Mouse (Mus musculus) midbrain, postnatal 0 days (tissue): ENCODE measurements at regions not wholly inside any gene's neighbourhood (a gene's known extent, or its start where the extent isn't known, plus 50 kb on each side); places are given as distances from the start of the nearest gene placed in this dataset.

Experiments used
- ATAC-seq: fragments of 200-750 bp; cut with Nextera tagmentation; 2 replicates; pipeline ENCODE4 v1.8.0; 2017; ENCODE audit warnings: moderate number of reproducible peaks, mild to moderate bottlenecking, moderate TSS enrichment, moderate library complexity; ENCODE audit not compliant: low FRiP score
- DNase-seq: peaks from one replicate; pipeline ENCODE4 v3.0.0-alpha.2; 2015; ENCODE audit warnings: low spot score
- H3K27ac ChIP-seq: fragments of 300-500 bp; sonication (generic); 2 replicates; pipeline ENCODE4 v1.5.1; 2014; ENCODE audit warnings: low read depth, mild to moderate bottlenecking, low read length, mixed read lengths
- H3K27me3 ChIP-seq: fragments of 300-500 bp; sonication (generic); 2 replicates; pipeline ENCODE4 v1.6.1; 2014; ENCODE audit warnings: low read length, control low read depth, mixed read lengths; ENCODE audit not compliant: insufficient read depth
- H3K36me3 ChIP-seq: fragments of 300-500 bp; sonication (generic); 2 replicates; pipeline ENCODE4 v1.6.1; 2014; ENCODE audit warnings: low read length, control low read depth, mixed read lengths; ENCODE audit not compliant: insufficient read depth
- H3K4me1 ChIP-seq: fragments of 300-500 bp; sonication (generic); 2 replicates; pipeline ENCODE4 v1.6.1; 2014; ENCODE audit warnings: mild to moderate bottlenecking, control low read depth, antibody characterized with exemption, low read length, mixed read lengths; ENCODE audit not compliant: insufficient read depth
- H3K4me2 ChIP-seq: fragments of 300-500 bp; sonication (generic); 2 replicates; pipeline ENCODE4 v1.6.1; 2014; ENCODE audit warnings: low read depth, mild to moderate bottlenecking, low read length, mixed read lengths; ENCODE audit not compliant: poor library complexity, severe bottlenecking
- H3K4me3 ChIP-seq: fragments of 300-500 bp; sonication (generic); 2 replicates; pipeline ENCODE4 v1.5.1; 2014; ENCODE audit warnings: low read depth, mild to moderate bottlenecking, low read length, moderate library complexity
- H3K9ac ChIP-seq: fragments of 300-500 bp; sonication (generic); replicated peaks from 2 replicates; pipeline ENCODE4 v1.6.1; 2014; ENCODE audit warnings: mild to moderate bottlenecking, low read length, moderate library complexity, mixed read lengths; ENCODE audit not compliant: poor library complexity, severe bottlenecking
- H3K9me3 ChIP-seq: fragments of 300-500 bp; sonication (generic); 2 replicates; pipeline ENCODE4 v1.6.1; 2016; ENCODE audit warnings: low read length, control low read depth
- CTCF ChIP-seq: IDR thresholded peaks from 2 replicates; pipeline ENCODE4 v1.5.1; 2016; ENCODE audit warnings: antibody characterized with exemption, mild to moderate bottlenecking
- WGBS: fragments of 180-500 bp; shearing (Covaris S2); extraction: QIAGEN DNeasy Blood & Tissue Kit; methylation state at CpG from one replicate; pipeline ENCODE4 v1.1.7; 2014; 5-methylcytosine and 5-hydroxymethylcytosine counted together

DNA sequence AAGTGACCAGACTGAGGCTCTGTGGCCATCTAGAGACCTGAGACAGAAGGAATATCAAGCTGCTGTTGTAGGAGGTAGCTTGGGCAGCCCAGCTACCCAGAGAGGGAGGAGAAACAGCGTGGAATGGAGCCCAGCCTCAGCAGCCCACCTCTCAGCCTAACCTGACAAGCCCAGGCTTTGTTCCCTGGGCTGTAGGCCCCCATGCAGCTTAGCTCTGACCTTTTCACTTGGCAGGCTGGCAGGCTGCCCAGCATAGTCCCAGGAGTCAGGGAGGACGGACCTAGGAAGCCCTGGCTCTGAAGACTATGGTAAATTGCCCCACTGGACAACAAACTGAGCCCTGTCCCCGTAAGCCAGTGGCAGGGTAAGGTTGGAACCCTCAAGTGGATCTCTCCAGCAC lies 141.8 kb upstream of the Csf3r start:
- no peak overlapping the region for H3K27ac ChIP-seq
- no peak overlapping the region for H3K9ac ChIP-seq
- no peak overlapping the region for H3K4me2 ChIP-seq
- WGBS, result 34% methylated on average over 3 of the region's 3 CpGs
- H3K4me3 ChIP-seq, result no peak overlapping the region
- no peak for ATAC-seq
- H3K36me3 ChIP-seq, result no peaks in the 10 kb centered on the region
- no peak for DNase-seq
- no peaks in the 10 kb centered on the region for H3K9me3 ChIP-seq
- peaks cover 5% of the 10 kb centered on the region; the same call in 1 of the 2 replicates for H3K4me1 ChIP-seq
- H3K27me3 ChIP-seq, result no peaks in the 10 kb centered on the region
- TF ChIP-seq CTCF, result no peak

DNA sequence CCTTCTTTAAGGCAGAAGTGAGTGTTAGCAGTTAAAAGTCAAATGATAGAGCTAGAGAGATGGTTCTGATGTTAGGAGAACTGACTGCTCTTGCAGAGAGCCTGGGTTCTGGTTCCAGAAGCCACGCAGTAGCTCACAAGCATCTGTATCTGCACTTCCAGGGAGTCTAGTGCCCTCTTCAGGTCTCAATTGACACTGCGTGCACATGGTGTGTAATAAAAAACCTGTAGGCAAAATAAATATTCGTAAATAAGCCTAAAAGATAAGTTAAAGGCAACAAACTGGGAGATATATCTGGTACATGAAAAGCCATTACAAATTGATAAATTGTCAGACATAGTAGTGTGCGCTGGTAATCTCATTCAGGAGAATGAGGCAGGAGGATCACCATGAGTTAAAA lies 133.8 kb upstream of the Csf3r start:
- 0 out of 2 replicates have a peak, but pooled peaks cover 2% of the 10 kb centered on the region for H3K4me1 ChIP-seq

DNA sequence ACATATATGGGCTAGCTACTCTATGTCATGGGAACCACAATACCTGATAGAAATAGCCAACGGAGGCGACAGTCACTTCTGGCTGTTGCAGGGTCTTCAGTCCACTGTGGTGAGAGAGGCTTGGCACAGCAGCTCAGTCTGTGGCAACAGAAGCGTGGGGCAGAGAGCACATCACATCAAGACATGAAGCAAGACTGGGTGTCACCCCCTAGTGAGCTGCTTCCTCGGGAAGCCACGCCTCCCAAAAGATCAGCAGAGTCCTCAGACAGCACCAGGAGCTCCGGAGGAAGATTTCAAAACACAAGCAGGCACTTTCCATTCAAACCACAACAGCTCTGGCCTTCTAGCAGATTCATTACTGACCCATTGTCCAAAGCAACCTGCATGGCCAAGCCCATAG lies 131.2 kb upstream of the Csf3r start:
- H3K27me3 ChIP-seq, result no peaks in the 10 kb centered on the region
- H3K27ac ChIP-seq, result no peak overlapping the region
- 87% methylated on average over 6 of the region's 6 CpGs for WGBS
- H3K36me3 ChIP-seq, result no peaks in the 10 kb centered on the region
- H3K4me2 ChIP-seq, result no peak overlapping the region
- H3K4me1 ChIP-seq, result 0 out of 2 replicates have a peak, but pooled peaks cover 2% of the 10 kb centered on the region
- no peak for TF ChIP-seq CTCF
- H3K9ac ChIP-seq, result no peak overlapping the region
- no peak overlapping the region for H3K4me3 ChIP-seq
- ATAC-seq (no peak), DNase-seq (no peak)
- H3K9me3 ChIP-seq, result no peaks in the 10 kb centered on the region

More for the DNA sequence above, 133.8 kb upstream of the Csf3r start:
- Histone ChIP-seq H3K9ac (no peak overlapping the region), H3K36me3 (no peaks in the 10 kb centered on the region), H3K27ac (no peak overlapping the region), H3K4me3 (no peak overlapping the region), H3K27me3 (no peaks in the 10 kb centered on the region), H3K4me2 (no peak overlapping the region), H3K9me3 (no peaks in the 10 kb centered on the region)
- ATAC-seq (no peak), DNase-seq (no peak)
- WGBS, result 71% methylated on average over 4 of the region's 4 CpGs
- peak; percentile 52 for TF ChIP-seq CTCF

DNA sequence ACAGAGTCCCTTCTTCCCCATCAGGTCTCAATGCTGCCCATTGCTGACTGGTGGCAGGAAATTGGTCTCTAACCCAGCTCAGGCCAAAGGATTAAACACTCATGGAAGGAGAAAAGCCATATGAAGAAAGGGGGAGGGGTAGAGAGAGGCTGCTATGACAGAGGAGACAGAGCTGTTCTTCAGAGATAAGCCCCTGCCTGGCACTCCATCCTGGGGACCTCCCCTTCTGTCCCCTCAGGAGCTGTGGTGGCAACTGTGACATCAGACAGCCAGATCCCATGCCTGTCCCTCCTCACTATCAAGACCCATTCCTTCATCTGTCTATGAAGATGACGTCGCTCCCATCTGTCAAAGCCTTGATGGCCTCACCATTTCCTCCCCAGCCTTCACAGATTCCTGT lies 126.6 kb upstream of the Csf3r start:
- no peaks in the 10 kb centered on the region for H3K27me3 ChIP-seq
- H3K4me3 ChIP-seq, result no peak overlapping the region
- ATAC-seq (no peak), DNase-seq (no peak)
- peaks cover 6% of the 10 kb centered on the region; the same call in 1 of the 2 replicates for H3K4me1 ChIP-seq
- no peak for TF ChIP-seq CTCF
- 71% methylated on average over 2 of the region's 2 CpGs for WGBS
- no peak overlapping the region for H3K4me2 ChIP-seq
- no peak overlapping the region for H3K9ac ChIP-seq
- no peak overlapping the region for H3K27ac ChIP-seq
- H3K9me3 ChIP-seq, result no peaks in the 10 kb centered on the region
- no peaks in the 10 kb centered on the region for H3K36me3 ChIP-seq

DNA sequence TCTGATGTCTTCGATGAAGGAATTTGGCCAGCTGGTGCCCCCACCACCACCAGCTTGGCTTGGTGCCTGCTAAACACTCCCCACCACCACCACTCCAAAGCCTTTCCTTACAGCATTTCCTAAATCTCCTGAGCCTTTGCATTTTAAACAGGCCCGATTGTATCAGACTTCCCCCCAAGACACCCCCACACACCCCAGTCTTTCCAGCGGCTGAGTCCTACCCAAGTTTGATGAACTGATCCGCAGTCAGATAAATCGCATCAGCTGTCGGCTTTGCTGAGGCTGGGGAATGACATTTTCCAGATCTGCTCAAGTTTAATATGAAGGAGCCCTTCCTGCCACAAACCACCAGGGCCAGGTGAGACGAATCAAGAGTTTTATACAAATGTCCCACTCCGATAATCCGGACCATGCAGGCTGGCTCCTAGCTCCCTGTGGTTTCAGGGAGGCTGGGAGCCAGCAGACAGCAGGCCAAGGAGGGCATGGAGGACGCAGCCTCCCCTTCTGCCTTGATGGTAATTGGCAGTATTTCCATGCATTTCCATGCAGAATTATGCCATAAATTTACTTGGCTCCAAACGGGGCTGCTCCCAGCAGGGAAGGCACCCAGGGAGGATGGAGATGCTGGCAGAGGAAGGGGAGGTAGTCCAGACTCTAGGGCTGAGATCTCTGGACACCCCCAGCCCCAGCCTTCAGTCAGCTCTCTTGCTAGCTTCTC lies 125.6 kb upstream of the Csf3r start:
- Histone ChIP-seq H3K36me3 (no peaks in the 10 kb centered on the region), H3K9me3 (no peaks in the 10 kb centered on the region), H3K4me3 (no peak overlapping the region), H3K4me1 (peaks cover 6% of the 10 kb centered on the region; the same call in 1 of the 2 replicates), H3K9ac (no peak overlapping the region), H3K27me3 (no peaks in the 10 kb centered on the region), H3K27ac (no peak overlapping the region), H3K4me2 (no peak overlapping the region)
- ATAC-seq (no peak), DNase-seq (no peak)
- WGBS, result 27% methylated on average over 11 of the region's 11 CpGs
- 0 out of 2 replicates have a peak, but pooled peaks have one; percentile 11 for TF ChIP-seq CTCF

DNA sequence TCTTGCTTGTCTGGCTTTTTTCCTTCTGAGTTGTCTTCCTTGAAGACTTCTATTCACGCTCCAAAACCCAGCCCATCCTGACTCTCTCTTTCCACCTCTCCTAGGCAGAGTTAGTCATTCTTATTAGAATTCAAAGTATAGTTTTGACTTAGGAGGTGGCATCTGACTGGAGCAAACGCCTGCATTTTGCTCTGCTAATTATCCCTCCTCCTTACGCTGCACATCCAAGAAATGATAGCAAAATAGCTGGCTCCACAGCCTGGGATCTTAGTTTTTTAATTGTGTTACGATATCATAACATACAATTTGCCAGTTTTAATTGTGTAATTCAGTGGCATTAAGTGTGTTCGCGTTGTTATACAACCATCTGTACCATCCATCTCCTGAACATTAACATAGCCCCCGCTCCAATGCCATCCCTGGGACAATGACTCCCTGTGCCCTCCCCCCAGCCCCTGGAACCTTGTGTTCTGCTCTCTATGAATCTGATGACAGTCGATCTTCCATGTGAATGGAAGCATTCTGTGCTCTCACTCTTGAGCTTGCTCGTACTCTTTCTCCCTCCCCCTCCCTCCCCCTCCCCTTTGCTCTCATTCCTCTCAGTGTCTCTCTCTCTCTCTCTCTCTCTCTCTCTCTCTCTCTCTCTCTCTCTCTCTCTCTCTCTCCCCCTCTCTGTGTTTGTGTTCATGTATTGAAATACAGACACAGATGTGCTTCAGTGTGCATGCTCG lies 122.6 kb upstream of the Csf3r start:
- H3K4me3 ChIP-seq, result no peak overlapping the region
- H3K27me3 ChIP-seq, result no peaks in the 10 kb centered on the region
- H3K4me1 ChIP-seq, result peaks cover 4% of the 10 kb centered on the region; the same call in 1 of the 2 replicates
- H3K36me3 ChIP-seq, result no peaks in the 10 kb centered on the region
- H3K9ac ChIP-seq, result no peak overlapping the region
- no peak for TF ChIP-seq CTCF
- no peak for DNase-seq
- no peaks in the 10 kb centered on the region for H3K9me3 ChIP-seq
- H3K4me2 ChIP-seq, result no peak overlapping the region
- WGBS, result 62% methylated on average over 10 of the region's 10 CpGs
- H3K27ac ChIP-seq, result no peak overlapping the region
- ATAC-seq, result no peak
